Mouse (Mus musculus): ENCODE data around the gene Plac1. TPM values are rescaled to one million over a fixed set of nuclear protein-coding genes. Genes with fewer than 3 reads are reported as not detected.

Gene Plac1
- polyA plus RNA-seq, 1 experiment from 2014 or later = 6.0 TPM

DNA sequence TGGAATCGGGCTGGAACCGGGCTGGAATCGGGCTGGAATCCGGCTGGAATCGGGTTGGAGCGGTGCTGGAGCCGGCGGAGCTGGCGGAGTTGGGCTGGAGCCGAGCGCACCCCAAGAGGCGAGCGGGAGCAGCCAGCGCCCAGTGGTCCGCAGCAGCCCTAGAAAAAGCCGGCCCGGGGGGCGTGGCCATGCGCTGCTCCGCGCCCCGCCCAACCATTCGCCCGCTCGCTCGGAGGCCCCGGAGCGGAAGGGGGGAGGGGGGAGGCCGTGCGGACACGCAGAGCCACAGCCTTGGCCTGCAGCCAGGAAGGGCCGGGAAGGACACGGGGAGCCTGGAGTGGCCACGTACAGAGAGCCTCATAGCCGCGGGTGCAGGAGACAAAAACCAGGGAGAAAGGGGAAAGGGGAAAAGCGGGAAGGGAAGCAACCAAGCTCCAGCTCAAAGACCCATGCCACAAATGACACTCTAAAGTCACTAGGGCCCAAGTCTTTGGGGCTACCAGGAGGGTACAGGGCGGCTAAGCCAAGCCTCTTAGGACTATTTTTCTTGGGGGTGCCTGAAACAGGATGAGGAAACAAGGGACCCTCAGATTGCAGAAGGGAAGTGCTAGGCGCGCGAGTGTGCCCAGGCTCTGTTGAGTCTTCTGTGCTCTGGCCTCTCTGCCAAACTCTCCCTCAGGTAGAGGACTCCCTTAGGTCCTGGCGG lies 182.7 kb downstream of the Plac1 start:
- Histone ChIP-seq H3K36me3 (peaks cover 6% of the 10 kb centered on the region), H3K9ac (peak overlapping the region; percentile 67), H3K4me3 (replicated peaks) (peak overlapping the region; percentile 66), H3K27me3 (0 out of 2 replicates have a peak, but pooled peaks cover 9% of the 10 kb centered on the region), H3K9me3 (replicated peaks) (no peaks in the 10 kb centered on the region), H3K4me1 (peaks cover 30% of the 10 kb centered on the region), H3K27ac (peak overlapping the region; percentile 94), H3K4me2 (peak overlapping the region; percentile 56)
- WGBS = 11% methylated on average over 28 of the region's 42 CpGs
- ATAC-seq (replicated peaks; ENCODE audit: low FRiP score) = peak; percentile 90

DNA sequence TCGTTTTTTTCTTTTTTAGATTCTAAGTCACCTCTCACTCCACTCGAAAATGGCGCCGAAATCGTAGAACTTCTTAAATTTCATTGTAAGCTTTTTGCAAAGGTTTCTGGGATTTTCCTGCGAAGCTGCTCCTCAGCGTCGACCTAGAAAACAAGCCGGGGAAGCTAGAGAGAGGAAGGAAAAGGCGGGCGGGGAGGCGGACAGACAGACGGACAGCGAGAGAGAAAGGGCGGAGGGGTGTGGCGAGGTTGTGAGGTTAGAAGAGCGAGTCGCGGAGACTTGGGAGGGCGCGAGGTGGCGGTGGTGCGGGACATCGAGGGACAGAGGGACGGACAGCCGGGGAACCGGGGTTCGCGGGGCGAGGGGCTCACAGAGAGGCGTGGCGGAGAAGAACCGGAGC lies 183.3 kb downstream of the Plac1 start:
- Histone ChIP-seq H3K4me2 (peak overlapping the region; percentile 56), H3K9ac (peak overlapping the region; percentile 67), H3K4me3 (replicated peaks) (peak overlapping the region; percentile 66), H3K9me3 (replicated peaks) (no peaks in the 10 kb centered on the region), H3K4me1 (peaks cover 30% of the 10 kb centered on the region), H3K27me3 (0 out of 2 replicates have a peak, but pooled peaks cover 9% of the 10 kb centered on the region), H3K36me3 (peaks cover 6% of the 10 kb centered on the region), H3K27ac (peak overlapping the region; percentile 94)
- WGBS = 15% methylated on average over 33 of the region's 33 CpGs
- ATAC-seq (replicated peaks; ENCODE audit: low FRiP score) = no peak

DNA sequence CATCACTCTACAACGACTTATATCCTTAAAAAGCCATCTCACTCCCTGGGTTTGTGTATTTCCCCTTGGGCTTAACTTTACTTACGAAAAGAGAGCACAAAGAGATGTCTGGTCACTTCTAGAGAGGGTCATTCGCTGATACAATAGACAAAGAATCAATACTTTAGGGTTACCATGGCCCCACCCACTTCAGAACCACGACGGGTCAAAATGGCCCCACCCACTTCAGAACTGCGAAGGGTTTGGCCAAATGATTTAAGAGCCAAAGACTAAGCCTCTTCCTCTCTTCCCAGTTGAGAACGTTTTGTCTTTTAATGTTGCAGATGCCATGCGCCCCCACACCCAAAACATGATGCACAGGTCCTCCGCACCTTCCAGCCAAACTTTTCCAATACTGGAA lies 184.1 kb downstream of the Plac1 start:
- 24% methylated on average over 9 of the region's 9 CpGs for WGBS
- H3K9ac ChIP-seq = peak overlapping the region; percentile 67
- H3K27ac ChIP-seq = peak overlapping the region; percentile 94

DNA sequence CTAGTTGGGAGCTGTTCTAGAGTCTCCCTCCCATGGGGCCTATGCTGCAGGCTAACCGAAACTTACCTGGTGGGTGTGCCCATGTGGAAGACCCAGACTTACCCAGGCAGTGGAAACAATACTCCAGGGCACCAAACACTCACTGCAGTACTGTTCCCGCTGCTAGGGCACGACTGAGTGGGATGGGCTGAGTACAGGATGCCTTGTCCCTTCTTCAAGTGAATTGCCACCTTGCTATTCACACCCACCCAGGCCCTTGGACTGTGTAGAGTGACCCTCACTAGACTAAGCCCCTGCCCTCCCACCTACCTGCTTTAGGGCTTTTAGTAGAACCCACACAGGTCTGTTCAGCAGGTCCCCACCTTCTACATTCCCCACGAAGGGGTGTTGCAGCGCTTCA lies 186.0 kb downstream of the Plac1 start:
- Histone ChIP-seq H3K9me3 (replicated peaks) (no peaks in the 10 kb centered on the region), H3K4me3 (replicated peaks) (peak overlapping the region; percentile 28), H3K4me1 (peaks cover 31% of the 10 kb centered on the region), H3K4me2 (peak overlapping the region; percentile 46), H3K27ac (peak overlapping the region; percentile 82), H3K9ac (no peak overlapping the region), H3K36me3 (peaks cover 6% of the 10 kb centered on the region), H3K27me3 (0 out of 2 replicates have a peak, but pooled peaks cover 9% of the 10 kb centered on the region)
- no peak for ATAC-seq (replicated peaks; ENCODE audit: low FRiP score)
- WGBS = 44% methylated on average over 5 of the region's 5 CpGs

More for the DNA sequence above, 184.1 kb downstream of the Plac1 start:
- 0 out of 2 replicates have a peak, but pooled peaks cover 9% of the 10 kb centered on the region for H3K27me3 ChIP-seq
- peaks cover 6% of the 10 kb centered on the region for H3K36me3 ChIP-seq
- H3K4me2 ChIP-seq = peak overlapping the region; percentile 56
- no peak for ATAC-seq (replicated peaks; ENCODE audit: low FRiP score)
- H3K9me3 ChIP-seq (replicated peaks) = no peaks in the 10 kb centered on the region
- peak overlapping the region; percentile 66 for H3K4me3 ChIP-seq (replicated peaks)
- H3K4me1 ChIP-seq = peaks cover 30% of the 10 kb centered on the region

DNA sequence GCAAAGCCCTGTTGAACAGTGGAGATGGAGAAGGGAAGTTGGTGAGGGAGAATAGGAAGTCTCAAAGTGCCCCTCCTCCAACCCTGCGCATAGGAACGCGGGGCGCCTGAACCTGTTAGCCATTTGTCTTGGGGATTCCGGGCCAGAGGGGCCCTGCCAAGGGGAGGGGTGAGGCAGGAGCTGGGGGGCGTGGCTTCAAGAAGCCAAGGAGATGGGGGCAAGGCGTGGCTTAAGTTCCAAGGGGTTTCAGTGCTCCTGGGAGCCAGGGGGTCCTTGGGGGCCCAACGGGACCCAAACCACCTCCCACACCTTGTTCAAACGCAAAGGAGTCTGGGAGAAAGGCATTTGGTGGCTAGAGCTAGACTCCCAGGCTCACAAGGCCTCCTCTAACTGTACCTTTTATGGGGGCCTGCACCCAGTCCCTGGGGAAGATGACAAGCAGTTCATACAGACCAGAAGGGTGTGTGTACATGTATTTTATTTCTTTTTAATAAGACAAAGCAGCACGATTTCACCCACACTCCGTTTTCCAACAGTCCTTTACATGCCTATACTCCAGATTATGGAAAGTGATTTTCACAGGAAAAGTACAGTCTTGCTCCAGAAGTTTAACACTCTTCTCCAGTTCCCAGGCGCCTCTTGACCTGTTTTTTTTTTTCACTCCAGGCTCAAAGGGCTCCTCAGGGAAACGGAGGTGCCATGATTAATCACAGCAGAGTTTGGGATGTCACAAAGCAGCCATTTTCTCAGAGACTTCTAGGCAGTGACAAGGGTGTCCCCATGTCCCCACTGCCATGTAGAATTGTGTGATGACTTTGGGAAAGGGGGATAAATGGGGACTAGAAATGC lies 187.0 kb downstream of the Plac1 start:
- Histone ChIP-seq H3K27me3 (0 out of 2 replicates have a peak, but pooled peaks cover 5% of the 10 kb centered on the region), H3K4me2 (peak overlapping the region; percentile 47), H3K36me3 (peaks cover 6% of the 10 kb centered on the region), H3K9me3 (replicated peaks) (no peaks in the 10 kb centered on the region), H3K9ac (no peak overlapping the region), H3K4me1 (peaks cover 29% of the 10 kb centered on the region), H3K4me3 (replicated peaks) (peak overlapping the region; percentile 17; the same call in 1 of the 2 replicates), H3K27ac (peak overlapping the region; percentile 82)
- WGBS = 12% methylated on average over 13 of the region's 13 CpGs
- ATAC-seq (replicated peaks; ENCODE audit: low FRiP score) = peak; percentile 43

DNA sequence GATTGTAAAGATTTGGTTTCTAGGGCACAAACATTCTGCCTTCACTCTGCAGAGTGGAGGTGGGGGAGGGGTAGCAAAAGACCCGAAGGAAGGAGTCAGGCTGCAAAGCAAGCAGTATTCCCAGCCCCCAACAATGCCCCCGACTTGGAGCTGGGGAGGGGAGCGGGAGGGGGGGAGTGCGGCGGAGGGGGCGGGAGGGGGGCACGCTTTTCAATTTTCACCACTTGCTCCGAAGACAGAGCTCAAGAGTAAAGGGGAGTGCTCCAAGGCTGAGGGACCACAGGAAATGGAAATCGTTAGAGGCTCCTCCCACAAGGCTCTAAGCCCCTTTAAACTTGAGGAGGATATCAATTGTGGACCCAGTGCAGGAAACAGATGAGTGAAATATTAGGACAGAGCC lies 189.6 kb downstream of the Plac1 start:
- peaks cover 34% of the 10 kb centered on the region for H3K4me1 ChIP-seq
- peak overlapping the region; percentile 27 for H3K4me3 ChIP-seq (replicated peaks)
- no peak overlapping the region for H3K9ac ChIP-seq
- WGBS = 21% methylated on average over 9 of the region's 9 CpGs
- H3K4me2 ChIP-seq = peak overlapping the region; percentile 53
- peaks cover 6% of the 10 kb centered on the region for H3K36me3 ChIP-seq
- 0 out of 2 replicates have a peak, but pooled peaks have one; percentile 16 for ATAC-seq (replicated peaks; ENCODE audit: low FRiP score)
- H3K27ac ChIP-seq = peak overlapping the region; percentile 71
- H3K27me3 ChIP-seq = no peaks in the 10 kb centered on the region
- H3K9me3 ChIP-seq (replicated peaks) = no peaks in the 10 kb centered on the region

DNA sequence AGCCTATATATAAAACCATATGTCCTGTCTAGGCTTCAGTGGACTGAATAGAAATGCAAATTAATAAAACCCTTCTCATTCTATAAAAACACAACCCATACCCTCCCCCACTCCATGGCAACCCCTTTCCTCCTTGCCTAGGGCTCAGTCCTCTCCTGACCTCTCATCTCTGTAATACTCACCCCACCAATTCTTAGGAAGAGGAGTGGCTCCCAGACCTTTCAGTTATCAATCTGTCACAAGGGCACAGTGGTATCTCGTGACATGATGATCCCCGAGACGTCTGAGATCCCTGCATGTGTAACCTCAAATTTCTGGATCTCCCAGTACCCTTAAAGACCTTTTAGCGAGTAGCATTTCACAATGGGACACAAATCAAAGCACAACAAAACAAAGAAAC lies 190.7 kb downstream of the Plac1 start:
- H3K4me2 ChIP-seq = no peak overlapping the region
- no peak overlapping the region for H3K27ac ChIP-seq
- ATAC-seq (replicated peaks; ENCODE audit: low FRiP score) = no peak
- H3K4me3 ChIP-seq (replicated peaks) = no peak overlapping the region
- H3K9me3 ChIP-seq (replicated peaks) = no peaks in the 10 kb centered on the region
- peaks cover 41% of the 10 kb centered on the region for H3K4me1 ChIP-seq
- H3K27me3 ChIP-seq = no peaks in the 10 kb centered on the region
- peaks cover 5% of the 10 kb centered on the region for H3K36me3 ChIP-seq
- WGBS = 38% methylated on average over 4 of the region's 4 CpGs
- H3K9ac ChIP-seq = no peak overlapping the region

DNA sequence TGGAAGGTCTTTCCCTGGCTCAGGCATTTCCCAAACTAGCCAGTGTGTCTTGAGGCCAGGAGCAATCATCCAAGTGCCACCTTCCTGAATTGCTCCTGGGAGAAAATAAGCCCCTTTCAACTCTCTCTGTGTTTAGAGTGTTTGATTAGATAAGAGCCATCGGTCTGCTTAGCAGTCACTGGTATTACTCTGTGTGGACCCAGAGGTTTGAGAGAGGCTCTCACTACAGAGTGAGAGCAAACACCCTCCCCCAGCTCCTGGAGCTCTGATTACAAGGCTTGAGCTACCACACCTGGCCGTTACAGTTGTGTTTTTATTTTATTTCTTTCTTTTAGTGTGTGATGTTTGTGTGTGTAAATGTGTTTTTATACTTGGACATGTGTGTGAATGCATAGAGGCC lies 193.0 kb downstream of the Plac1 start:
- Histone ChIP-seq H3K4me2 (no peak overlapping the region), H3K27me3 (no peaks in the 10 kb centered on the region), H3K4me1 (peaks cover 27% of the 10 kb centered on the region; the same call in 1 of the 2 replicates), H3K9ac (no peak overlapping the region), H3K27ac (no peak overlapping the region), H3K9me3 (replicated peaks) (no peaks in the 10 kb centered on the region), H3K36me3 (no peaks in the 10 kb centered on the region), H3K4me3 (replicated peaks) (no peak overlapping the region)
- no peak for ATAC-seq (replicated peaks; ENCODE audit: low FRiP score)
- 22% methylated on average over 2 of the region's 2 CpGs for WGBS

DNA sequence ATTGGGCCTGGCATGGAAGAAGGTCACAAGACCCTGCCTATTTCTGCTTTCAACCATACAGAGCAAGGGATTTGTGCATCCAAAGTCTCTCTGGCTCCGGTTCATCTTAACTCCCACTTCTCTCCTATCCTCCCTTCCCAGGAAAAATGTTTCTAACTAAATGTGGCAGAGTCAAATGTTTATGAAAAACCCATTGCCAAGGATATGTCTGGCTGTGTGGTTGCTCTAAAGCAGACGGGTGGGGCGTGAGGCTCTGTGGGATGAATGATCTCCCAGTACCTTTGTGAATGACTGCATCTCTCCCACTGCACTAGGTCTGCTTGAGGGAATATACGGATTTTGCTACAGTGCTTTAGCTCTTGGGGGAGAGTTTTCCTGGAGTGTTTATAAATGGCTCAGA lies 193.9 kb downstream of the Plac1 start:
- Histone ChIP-seq H3K27me3 (no peaks in the 10 kb centered on the region), H3K4me3 (replicated peaks) (no peak overlapping the region), H3K9me3 (replicated peaks) (no peaks in the 10 kb centered on the region), H3K4me1 (peaks cover 30% of the 10 kb centered on the region; the same call in 1 of the 2 replicates), H3K36me3 (no peaks in the 10 kb centered on the region), H3K27ac (peak overlapping the region; percentile 86), H3K4me2 (no peak overlapping the region), H3K9ac (no peak overlapping the region)
- 50% methylated on average over 4 of the region's 4 CpGs for WGBS
- ATAC-seq (replicated peaks; ENCODE audit: low FRiP score) = no peak

DNA sequence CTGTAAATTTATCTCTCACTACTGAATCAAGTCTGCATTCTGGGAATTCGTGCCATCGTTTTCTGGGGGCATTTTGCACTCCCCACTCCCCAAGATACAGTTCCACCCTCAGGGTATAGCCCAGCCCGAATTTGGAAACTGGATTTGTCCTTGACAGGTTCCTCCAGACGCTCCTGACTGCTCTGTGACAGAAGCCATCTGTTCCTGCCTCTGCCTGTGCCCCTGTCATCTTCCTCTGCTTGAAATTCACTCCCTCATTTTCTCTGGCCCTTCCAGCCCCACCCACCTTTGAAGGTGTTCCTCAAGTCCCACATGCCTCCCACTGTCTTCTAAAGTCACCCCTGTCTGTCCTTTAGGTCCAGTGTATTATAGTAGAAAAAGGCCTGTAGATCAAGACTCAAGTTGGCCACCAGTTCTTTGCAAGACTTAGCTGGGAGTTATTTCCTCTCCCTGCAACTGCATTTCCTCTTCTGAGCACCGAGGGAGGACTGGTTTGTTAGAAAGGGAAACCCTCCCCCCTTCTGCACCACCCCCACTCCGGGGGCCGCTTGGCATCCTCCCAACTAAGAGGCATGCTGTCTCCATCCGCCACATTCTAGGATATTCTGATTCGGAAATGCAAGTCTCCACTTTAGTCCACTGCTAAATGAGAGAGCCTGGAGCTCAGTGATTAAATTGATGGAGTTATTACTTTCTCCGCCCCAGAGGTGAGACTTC lies 194.6 kb downstream of the Plac1 start:
- ATAC-seq (replicated peaks; ENCODE audit: low FRiP score) = peak; percentile 44; the same call in 1 of the 2 replicates
- no peak overlapping the region for H3K9ac ChIP-seq
- H3K9me3 ChIP-seq (replicated peaks) = no peaks in the 10 kb centered on the region
- WGBS = 26% methylated on average over 10 of the region's 10 CpGs
- H3K4me3 ChIP-seq (replicated peaks) = no peak overlapping the region
- peaks cover 28% of the 10 kb centered on the region; the same call in 1 of the 2 replicates for H3K4me1 ChIP-seq
- H3K27ac ChIP-seq = peak overlapping the region; percentile 86
- no peaks in the 10 kb centered on the region for H3K27me3 ChIP-seq
- no peaks in the 10 kb centered on the region for H3K36me3 ChIP-seq
- H3K4me2 ChIP-seq = no peak overlapping the region

DNA sequence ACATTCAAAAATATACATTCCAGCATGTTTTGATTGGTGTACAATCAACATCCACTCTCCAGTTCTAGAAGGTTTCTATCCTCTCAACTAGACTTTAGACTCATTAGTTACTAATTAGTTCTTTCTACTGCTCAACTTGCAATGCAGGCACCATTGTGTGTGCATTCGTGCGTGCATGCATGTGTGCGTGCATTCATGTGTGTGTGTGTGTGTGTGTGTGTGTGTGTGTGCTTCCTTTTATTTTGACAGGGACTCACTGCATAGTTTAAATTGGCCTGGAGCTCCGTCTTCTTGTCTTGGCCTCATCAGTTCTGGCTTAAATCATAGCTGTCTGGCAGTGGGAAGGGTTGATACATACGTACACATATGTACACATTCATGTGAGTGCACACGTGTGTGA lies 198.9 kb downstream of the Plac1 start:
- Histone ChIP-seq H3K9ac (no peak overlapping the region), H3K9me3 (replicated peaks) (no peaks in the 10 kb centered on the region), H3K27me3 (no peaks in the 10 kb centered on the region), H3K27ac (no peak overlapping the region), H3K36me3 (no peaks in the 10 kb centered on the region), H3K4me3 (replicated peaks) (no peak overlapping the region), H3K4me2 (no peak overlapping the region), H3K4me1 (peaks cover 23% of the 10 kb centered on the region)
- no peak for ATAC-seq (replicated peaks; ENCODE audit: low FRiP score)
- WGBS = 72% methylated on average over 6 of the region's 6 CpGs
